Mouse (Mus musculus): ENCODE data around the gene Serbp1.
"Not testable (repeated sequence)": the region's sequence is repeated elsewhere in the genome, so short reads cannot be mapped to it uniquely, and the experiment has no call there.

DNA sequence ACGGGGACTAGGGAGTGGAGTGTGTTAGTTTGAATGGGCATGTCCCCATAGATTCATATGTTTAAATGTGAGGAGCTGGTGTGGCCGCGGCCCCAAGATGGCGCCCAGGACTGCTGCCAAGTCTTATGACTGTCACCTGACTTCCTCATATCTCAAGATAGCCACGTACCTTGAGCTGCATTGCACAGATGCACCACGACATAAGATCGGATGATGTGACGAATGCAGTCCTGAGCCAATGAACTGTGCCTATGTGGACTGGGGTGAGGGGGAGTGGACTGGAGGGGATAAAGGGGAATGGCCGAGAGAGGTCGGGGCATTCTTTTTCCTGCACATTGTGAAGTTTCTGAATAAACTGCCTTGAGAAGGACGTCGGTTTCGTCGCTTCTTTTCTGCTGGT, 18.0 kb upstream of the Serbp1 start:
- not testable (repeated sequence) for TF ChIP-seq POLR2A (IDR thresholded peaks at IDR 0.05; ENCODE audit: borderline replicate concordance, extremely low read depth, insufficient read depth, insufficient read length, poor library complexity, severe bottlenecking); CTCF (IDR thresholded peaks at IDR 0.05; ENCODE audit: borderline replicate concordance, extremely low read depth, insufficient read depth, insufficient read length)

All from brain, embryonic 14.5 days (tissue).